Mouse (Mus musculus): ENCODE results near the gene Olfm2.
A peak's percentile ranks its signal among the peaks of the same experiment; 100 is the strongest.
"Not testable (repeated sequence)": the region's sequence is repeated elsewhere in the genome, so short reads cannot be mapped to it uniquely, and the experiment has no call there.

Gene Olfm2

DNA sequence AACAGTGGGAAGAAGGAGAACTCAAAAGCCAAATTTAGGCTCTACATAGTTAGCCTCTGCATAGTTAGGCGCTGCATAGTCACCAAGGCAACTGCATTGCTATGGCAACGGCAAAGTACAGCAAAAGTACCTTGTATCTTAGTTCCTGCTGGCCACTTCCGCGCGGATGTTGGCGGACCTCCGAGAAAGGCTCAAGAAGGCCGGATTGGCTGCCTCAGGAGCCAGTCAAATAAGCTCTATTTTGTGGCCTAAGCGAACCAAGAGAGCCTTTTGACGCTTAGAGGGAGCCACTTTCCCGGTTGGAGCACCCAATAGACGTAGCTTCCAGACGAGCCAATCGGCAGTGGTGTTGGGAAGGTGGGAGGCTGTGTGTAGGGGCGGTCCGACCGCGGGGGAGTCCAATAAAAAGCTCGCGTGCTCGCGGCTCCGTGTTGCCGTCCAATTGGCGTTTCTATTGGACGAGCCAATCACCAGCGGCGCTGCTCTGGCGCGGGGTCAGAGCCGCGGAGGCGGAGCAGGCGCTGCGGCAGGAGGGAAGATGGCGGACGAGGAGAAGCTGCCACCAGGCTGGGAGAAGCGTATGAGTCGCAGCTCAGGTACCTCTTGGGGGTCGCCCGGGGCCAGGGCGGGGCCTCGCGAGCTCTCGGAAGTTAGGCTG lies 94.4 kb downstream of the Olfm2 start, which contains the start of gene Pin1:
TSS of gene Pin1 (plus strand) at position 494 of the 658 bp plus-strand sequence.
- peak; percentile 98 for DNase-seq

DNA sequence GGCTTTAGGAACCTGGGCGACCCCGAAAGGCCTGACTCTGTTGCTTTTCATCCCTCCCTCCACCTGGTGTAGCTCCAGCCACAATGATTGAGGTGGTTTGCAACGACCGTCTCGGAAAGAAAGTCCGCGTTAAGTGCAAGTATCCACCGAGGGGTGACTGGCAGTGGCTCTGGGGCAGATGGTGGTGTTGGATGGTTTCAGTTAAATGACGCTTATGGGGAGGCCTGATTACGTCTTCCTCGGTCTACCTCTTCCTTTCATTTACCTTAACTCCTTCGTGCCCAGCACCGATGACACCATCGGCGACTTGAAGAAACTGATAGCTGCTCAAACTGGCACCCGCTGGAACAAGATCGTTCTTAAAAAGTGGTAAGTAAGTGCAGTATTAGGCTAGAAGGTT lies 101.0 kb downstream of the Olfm2 start:
- DNase-seq, result peak; percentile 9

DNA sequence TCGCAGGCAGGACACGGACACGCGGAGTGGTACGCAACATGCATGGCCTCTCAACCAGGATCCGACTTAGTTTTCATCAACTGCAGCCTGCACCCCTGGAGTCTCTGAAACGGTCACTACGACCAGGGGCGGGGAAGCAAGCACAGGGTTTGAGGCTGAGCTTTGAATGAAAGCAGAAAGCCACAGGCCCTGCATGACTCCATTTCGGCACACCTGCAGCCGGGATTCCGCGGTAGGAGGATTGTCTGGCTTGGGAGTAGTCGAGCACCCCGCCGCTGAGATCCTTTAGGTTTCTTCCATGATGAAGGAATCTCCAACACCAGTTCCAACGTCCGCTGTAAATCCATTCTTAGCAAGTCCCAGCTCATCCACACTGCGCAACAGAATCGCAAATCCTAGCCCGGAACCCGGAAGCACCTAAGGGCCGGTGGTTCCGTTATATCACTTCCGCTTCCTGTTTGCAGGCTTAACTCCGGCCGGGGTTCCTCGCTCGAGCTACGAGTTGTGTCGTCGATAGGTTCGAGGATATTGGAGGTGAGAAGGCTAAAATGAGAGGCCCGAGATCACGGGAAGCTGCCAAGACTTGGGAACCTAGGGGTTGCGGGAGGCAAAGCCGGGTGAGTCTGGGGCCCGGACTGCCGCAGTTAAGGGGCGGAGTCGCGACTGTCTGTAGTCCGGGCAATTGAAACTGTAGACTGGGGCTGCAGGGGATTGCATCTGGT lies 101.6 kb downstream of the Olfm2 start, which contains the start of gene Fbxl12:
TSS of gene Fbxl12 (minus strand) at position 408 of the 722 bp plus-strand sequence.
- DNase-seq, result peak; percentile 79

DNA sequence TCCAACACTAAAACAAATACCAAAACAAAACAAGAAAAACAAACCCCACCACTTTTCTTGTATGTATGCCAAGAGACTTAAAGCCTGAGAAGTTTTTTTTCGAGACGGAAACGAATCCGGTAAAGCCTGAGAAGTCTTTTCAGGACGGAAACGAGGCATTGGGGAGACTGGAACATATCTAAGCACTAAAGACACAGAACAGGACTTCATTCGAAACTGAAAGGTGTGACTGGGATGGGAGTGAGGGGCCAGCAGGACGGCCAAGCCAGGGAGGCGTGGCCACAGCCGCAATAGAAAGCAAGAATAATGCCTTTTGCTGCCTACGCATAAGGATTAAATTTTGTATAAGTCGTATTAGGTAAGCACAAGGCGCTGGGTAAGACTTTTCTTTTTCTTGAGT lies 102.4 kb downstream of the Olfm2 start:
- DNase-seq, result no peak

DNA sequence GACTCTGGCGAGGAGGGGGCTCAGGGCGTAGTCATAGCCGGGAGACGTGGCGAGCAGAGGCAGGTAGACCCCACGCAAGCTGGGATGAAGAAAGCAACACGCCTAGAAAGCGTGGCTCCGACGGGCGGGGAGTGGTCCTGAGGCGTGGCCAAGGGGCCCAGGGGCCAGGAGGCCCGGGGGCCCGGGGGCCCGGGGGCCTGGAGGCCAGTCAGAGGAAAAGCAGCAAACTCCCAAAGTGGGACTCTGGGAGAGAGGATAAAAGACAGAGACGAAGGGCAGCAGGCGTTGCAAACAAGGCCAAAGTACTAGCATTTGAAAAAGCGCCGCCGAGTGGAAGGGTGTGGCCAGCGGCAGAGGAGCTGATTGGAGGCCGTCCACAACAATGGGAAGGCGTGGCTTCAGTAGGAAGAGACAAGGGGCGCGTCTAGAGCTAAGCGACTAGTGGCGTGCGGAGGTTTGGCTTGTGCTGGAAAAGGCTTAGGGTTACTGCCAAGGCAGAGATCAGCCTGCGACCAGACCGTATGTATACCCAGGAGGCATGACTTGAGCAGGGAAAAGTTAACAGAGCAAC lies 103.2 kb downstream of the Olfm2 start:
- peak; percentile 89 for DNase-seq

DNA sequence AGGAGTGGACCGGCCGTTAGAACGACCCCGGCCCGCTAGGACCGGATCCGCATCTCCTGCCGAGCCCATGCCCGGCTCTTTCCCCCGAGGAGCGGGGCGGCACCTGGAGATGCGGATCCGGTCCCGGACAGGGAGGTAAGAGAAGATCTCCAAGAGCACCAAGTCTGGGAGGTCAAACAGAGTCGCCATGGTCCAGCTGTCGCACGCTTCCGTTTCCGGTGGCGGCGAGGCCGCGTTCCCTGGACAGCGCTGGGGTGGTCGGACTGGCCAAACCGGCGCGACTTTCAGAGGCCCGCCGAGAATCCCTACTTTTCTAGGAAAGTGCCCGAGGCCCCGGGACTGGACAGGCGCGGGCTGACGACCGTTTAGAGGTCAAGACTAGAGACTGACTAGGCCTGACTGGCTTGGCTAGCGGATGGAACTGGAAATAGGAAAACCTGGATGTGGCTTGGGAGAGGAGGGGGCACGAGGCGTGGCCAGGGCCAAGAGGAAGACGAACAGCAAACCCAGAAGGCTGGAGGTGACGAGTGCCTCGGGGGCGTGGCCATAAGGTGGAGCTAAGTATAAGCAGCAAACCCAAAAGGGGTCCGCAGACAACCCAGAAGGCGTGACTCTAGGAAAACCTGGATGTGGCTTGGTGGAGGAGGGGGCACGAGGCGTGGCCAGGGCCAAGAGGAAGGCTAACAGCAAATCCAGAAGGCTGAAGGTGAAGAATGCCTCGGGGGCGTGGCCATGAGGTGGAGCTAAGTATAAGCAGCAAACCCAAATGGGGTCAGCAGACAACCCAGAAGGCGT lies 103.9 kb downstream of the Olfm2 start, which contains the start of gene Ubl5:
TSS of gene Ubl5 (plus strand) at position 778 of the 795 bp plus-strand sequence.
- DNase-seq, result peak; percentile 85

DNA sequence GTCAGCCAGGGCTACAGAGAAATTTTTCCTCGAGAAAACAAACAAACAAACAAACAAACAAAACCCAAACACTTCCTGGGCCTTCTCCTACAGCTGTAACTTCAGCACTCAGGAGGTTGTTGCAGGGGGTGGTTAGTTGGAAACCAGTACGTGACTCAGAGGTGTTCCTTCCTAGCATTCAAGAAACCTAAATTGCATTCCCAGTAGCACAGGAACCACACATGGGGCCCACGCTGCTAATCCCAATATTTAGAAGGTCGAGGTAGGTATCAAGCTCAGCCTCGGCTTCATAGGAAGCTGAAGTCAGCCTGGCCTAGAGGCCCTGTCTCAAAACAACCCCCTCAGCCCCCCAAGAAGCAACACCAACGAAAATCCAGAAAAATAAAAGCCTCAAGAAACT lies 104.6 kb downstream of the Olfm2 start:
- no peak for DNase-seq

DNA sequence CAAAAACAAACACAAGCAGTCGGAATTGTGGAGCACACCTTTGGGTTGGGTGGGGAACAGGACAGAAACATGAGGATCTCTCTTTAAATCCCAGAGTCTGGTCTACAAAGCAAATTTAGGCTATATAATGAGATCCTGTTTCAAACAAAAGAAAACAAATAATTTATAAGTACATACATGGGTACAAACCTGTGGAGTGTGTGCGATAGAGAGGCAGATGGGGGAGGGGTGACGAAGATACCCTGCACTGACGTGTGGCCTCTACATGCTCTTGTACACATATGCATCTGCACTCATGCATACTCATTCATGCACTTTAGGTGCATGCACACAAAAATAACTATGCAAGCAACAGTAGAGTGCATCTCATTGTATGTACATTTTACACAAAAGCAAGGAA lies 106.7 kb downstream of the Olfm2 start:
- no peak for DNase-seq

DNA sequence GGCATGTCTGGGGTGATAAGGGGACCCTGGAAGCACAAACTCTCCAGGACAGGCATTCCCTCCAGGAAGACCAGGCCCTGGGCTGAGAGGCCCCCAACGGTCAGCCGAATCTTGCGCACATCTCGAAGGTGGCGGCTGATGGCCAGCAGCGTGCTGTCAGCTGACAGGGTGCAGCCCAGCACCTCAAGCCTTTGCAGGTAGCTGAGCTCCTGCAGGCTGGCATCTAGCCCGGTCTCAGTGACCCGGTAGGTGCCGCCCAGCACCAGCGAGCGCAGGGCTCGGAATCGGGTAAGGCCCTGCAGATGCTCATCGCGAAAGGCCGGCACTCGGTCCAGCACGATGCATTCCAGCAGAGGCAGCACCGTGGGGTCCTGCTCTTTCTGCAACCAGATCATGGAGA lies 107.6 kb downstream of the Olfm2 start:
- DNase-seq, result no peak

DNA sequence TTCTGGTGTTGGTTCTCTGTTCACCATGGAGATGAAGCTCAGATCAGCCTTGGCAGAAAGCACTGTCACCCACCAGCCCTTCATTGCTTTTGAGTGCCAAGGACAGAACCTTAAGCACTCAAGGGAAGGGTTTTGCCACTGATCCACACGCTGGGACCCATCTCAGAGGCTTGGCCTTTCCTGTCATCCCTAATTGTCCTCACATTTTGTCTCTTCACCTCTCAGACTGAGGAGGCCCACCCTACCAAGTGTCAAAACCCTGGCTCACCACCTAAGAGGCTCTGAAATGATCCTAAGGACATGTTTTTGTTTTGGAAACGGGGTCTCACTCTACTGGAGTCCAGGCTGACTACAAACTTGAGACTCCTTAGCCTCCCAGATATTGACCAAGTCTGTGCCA lies 109.4 kb downstream of the Olfm2 start:
- DNase-seq, result no peak

DNA sequence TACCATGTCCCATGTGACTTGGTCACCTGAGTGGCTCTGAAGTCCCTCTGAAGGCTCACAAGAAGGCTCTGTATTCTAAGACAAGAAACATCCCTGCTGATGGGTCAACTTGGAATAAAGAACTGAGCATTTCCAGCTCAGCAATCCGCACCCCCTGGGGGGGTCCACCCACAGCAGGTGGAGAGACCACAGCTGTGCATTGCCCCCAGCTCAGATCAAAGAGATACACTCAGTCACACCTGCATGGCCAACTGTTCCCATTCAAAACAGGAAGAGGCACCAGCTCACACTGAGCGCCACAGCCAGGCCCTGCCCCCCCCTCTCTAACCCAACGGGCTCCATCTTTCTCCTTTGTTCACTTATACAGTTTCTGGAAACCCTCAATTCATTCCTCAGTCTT lies 109.9 kb downstream of the Olfm2 start:
- DNase-seq, result no peak

DNA sequence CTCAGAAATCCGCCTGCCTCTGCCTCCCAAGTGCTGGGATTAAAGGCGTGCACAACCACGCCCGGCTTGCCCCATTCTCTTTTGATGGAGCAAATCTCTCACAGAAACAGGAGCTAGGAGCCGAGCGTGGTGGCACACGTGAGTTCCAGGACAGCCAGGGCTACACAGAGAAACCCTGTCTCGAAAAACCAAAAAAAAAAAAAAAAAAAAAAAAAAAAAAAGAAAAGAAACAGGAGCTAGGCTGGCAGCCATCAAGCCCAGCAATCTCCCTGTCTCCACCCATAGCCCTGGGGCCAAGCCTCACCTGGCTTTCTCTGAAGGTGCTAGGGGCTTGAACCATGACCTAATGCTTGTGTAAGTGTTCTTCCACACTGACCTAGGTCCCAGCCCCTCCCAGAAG lies 110.5 kb downstream of the Olfm2 start:
- not testable (repeated sequence) for DNase-seq

DNA sequence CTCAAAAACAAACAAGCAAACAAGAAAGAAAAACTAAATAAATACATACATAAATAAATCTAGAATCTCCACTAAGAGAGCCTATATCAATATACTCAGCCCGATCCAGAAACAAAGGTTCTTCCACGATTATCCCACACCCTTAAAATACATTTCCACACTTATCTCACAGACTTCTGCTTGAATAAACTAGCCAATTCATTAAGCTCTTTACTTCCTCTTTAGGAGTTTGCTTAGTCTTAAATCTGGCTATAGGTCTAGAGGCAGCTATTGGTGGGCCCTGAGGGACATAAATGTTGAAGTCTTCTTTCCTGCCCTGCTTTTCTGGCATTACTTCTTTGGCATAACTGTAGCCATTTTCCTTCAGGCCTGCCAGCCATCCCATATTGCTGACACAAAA lies 114.8 kb downstream of the Olfm2 start:
- no peak for DNase-seq

Measured in lung, postnatal 14 days (tissue).